Mouse (Mus musculus): ENCODE results near the gene Zbtb44.

Zbtb44 gene

DNA sequence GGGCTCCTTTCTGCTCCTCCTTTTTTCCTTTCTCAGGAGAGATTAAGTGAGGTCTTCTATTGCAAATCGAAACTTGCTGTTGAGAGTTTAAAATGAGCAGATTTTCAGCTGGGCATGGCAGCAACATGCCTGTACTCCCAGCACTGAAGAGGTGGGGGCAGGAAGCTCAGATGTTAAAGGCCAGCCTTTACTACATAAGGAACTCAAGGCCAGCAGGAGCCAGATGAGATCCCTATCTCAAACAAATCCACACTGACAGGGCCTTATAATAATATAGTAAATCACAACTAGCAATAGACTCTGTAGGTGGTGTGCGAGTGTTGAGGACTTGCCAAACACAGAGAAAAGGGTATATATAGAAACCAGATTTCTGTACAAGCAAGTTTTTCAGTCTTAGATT, 28.3 kb downstream of the Zbtb44 start:
- no peak for DNase-seq (ENCODE audit: low spot score in 2 of 2)

DNA sequence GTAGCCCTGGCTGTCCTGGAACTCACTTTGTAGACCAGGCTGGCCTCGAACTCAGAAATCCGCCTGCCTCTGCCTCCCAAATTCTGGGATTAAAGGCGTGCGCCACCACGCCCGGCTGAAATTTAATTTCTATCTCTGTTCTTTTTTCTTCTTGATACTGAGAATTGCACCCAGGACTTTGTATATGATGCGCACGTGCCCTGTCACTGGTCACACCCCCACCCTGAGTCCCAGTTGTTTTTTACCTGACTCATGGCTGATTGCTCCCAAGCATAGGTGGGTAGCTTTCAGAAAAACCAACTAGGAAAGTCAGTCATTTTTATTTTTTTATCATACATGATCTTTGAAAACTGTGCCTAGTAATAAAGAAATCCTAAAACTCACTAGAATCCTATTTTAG, 40.3 kb downstream of the Zbtb44 start:
- no peak for DNase-seq (ENCODE audit: low spot score in 2 of 2)

- no peak for DNase-seq (ENCODE audit: low spot score in 2 of 2)
Observed at GRCm38 (mm10) chr9:31072256-31072655, 41.8 kb downstream of the Zbtb44 start.

GRCm38 (mm10) chr9:31073797-31074196, 43.4 kb downstream of the Zbtb44 start:
- no peak for DNase-seq (ENCODE audit: low spot score in 2 of 2)

DNA sequence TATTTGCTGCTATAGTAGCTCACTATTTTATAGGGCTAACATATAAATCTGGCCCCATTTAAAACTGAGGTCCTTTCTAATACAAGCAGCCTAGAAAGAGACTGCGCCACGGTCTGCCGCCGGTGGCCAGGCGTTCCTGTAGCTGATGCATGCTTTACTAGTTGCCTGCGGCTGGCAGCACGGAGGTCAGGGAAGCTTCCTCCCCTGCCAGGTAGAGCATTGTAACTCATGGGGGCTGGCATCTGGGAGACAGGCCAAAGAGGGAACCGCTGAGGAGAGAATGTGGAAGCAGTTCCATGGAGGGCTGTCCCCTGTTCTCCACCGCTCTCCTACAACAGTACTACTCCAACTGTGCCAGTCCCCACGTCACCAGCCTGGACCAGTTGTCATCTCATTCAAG, 44.4 kb downstream of the Zbtb44 start:
- no peak for DNase-seq (ENCODE audit: low spot score in 2 of 2)

GRCm38 (mm10) chr9:31080726-31081125, 50.3 kb downstream of the Zbtb44 start:
- peak in 1 of 2 experiments; percentile 36 for DNase-seq (ENCODE audit: low spot score in 2 of 2)

DNA sequence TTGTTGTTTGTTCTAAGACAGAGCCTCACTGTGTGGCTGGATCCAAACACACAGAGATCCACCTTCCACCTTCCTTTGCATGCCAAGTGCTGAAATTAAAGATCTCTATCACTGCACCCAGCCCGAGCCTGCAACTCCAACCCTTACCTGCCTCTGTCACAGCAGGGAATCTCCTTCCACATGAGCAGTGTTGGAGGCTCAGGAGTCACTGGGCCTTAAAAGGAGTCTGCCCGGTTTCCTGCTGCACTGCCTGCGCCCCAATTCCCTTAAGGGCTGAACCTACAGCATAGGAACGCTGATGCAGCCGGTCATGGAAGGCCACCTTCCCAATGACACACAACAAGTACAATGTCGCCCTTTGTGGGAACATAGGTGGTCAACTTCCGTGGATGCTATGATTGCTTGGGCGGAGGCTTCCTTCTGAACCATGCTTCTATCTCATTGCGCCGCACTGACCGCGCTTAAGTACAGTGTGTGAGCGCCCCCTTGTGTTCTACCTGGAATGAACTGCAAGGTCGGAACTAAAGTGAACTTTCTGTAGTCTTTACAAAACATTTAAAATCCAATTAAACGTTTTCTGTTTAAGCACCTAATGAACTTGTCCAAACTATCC, 51.7 kb downstream of the Zbtb44 start:
- DNase-seq (ENCODE audit: low spot score in 2 of 2) = peak; percentile 58 to 81

DNA sequence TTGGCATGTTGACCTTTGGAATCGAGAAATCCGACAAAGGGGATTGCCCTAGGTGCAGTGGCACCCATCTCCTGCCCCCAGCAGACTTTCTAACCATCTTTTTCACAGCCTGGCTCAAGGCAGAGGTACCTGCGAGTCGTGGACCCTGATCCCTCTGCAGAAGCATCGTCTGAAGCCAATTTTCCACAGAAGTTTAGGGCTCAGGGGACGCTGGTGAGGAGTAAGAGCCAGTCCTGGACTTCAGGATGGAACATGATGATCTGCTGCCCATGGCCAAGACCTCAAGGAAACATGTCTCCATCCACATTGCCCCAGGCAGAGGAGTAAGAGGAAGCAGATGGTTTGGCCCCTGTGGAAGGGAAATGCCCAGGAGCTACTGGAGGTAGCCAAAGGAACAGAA, 52.3 kb downstream of the Zbtb44 start:
- peak in 1 of 2 experiments; percentile 13 for DNase-seq (ENCODE audit: low spot score in 2 of 2)

DNA sequence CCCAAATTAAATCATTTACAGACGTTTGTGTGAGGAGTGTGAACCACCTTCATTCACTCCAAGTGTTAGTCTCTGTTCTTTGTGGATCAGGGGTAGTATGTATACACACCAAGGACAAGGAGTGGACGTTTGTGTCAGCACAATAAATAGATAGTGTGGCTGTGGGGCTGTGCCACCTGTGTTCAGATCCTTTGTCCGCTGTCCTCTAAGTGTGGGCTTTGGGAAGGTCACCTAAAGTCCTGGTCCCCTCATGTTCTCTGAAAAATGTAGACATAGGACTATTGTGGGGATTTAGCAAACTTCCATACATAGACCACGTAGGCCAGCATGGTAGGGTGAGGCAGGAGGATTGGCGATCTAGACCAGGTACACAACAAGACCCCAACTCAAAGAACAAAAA, 55.1 kb downstream of the Zbtb44 start:
- DNase-seq (ENCODE audit: low spot score in 2 of 2) = peak; percentile 7 to 43

GRCm38 (mm10) chr9:31086085-31086753, 55.8 kb downstream of the Zbtb44 start:
- DNase-seq (ENCODE audit: low spot score in 2 of 2) = peak; percentile 28 to 81

- peak in 1 of 2 experiments; percentile 35 for DNase-seq (ENCODE audit: low spot score in 2 of 2)
Observed at GRCm38 (mm10) chr9:31086754-31087145, 56.3 kb downstream of the Zbtb44 start.

DNA sequence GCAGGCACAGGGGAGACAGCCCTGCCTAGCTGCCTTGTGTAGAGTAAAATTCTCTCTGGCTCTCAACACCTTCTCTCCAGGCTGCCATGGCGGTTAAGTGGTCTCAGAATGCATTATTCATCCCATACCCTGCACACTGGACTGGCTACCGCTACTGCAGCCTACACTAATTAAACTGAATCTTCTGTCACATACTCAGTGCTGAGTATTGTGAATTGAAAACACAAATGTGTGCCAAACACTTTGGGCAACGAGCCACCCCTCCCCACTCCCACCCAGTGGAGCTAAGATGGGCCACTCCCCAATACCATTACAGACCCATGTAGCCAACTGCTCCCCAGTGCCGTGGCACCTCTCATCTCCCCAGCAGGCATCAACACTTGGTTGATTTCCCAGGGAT, 57.0 kb downstream of the Zbtb44 start:
- DNase-seq (ENCODE audit: low spot score in 2 of 2) = peak in 1 of 2 experiments; percentile 15

DNA sequence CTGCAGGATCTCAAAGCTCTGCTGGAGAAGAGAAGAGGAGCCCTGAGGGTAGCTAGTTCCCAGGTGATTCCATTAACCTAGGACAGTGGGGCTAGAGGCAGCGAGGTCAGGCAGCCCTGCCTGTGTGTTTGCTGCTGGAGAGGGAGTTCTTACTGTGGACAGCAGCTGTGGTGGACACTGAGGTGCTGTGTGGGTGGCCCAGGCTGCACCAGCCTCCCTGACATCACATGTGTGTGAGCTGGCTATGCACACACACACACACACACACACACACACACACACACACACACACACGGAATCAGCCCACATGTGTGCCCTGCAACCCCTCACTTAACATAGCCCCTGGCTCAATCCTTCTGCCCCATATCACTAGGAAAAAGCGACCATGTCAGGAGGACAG, 57.7 kb downstream of the Zbtb44 start:
- peak; percentile 11 to 35 for DNase-seq (ENCODE audit: low spot score in 2 of 2)

DNA sequence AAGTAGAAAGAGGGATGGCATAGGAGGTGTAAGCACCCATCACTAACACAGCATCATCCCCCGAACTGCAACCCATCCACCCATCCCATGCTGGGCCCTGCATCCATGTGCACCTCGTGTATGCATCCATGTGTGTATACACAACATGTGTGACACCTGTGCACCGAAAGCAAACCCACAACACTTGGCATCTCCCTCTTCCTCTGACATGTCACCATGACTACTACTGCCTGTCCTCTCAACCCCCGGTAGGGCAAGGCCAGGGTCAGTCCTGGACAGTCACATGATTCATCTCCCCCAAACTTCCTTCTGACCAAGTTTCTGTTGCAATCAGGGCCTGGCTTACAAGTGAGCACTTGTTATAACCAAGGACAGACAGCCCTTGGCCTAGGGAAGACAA, 58.4 kb downstream of the Zbtb44 start:
- DNase-seq (ENCODE audit: low spot score in 2 of 2) = peak; percentile 14 to 55

DNA sequence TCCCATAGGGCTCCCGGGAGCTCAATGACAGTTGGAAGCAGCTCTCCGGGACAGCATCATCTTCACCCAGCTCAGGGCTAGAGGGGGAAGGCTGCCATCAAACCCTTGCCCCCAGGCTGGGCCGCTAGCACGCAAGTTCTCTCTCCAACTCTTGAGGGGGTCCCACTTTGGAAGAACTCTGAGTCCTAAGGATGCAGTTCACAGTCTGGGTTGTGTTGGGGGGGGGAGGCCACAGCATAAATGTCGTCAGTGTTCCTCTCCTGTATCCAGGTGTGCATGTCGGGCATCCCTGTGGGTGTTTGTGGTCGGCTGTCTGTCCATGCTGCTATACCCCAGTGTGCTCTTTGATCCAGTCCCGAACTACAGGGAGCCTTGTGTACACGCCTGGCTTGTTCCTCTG, 59.1 kb downstream of the Zbtb44 start:
- DNase-seq (ENCODE audit: low spot score in 2 of 2) = peak; percentile 11 to 56

GRCm38 (mm10) chr9:31090081-31091023, 59.9 kb downstream of the Zbtb44 start:
- DNase-seq (ENCODE audit: low spot score in 2 of 2) = peak; percentile 15 to 54

- peak; percentile 16 to 55 for DNase-seq (ENCODE audit: low spot score in 2 of 2)
Observed at GRCm38 (mm10) chr9:31091162-31091581, 60.7 kb downstream of the Zbtb44 start.

DNA sequence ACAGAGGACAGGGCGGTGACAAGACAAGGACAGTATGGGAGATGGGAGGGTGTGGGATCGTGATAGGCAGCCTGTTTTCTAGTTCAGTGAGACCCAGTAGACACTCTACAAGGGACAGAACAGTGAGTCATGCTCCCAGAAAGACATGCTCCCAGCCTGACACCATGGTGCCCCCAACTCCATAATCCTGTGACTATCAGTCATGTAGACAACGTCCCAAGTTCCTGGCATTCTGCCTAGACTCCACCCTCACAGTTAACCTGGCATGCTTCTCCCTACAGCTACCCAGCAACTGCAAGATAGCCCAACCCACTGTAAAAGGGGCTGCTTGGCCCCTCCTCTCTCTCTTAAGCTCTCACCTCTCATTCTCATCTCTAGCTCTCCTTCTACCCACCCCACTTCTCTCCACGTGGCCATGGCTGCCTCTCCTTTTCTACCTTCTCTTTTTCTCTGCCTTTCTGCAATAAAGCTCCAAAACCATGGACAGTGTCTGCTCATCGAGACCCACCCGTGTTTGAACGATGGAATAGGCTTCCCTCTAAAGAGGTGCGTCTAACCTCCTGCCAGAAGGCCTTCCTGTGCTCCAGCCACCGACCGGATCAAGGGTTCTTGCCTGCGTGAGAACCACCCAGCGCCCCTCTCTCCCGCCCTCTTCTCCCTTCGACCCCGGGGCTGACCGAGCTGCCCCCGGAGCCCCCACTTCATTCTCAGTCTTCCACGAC, 61.8 kb downstream of the Zbtb44 start:
- DNase-seq (ENCODE audit: low spot score in 2 of 2) = peak; percentile 15 to 57

DNA sequence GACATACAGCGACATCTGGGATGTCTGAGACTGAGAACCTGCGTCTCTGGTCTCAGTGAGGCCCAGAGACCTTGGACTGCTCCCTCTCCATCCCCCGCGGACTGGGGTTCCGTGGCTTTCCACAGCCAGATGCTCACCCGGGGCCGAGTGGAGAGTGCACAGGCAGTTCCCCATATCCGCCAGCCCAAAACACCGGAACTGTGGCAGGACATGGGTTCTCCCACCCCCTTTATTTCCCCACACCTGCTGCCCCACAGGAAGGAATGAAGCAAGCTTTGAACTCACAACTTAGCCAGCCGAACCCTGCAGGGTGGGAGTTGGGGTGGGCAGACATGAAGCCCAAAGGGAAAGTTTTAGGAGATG, 62.4 kb downstream of the Zbtb44 start:
- peak; percentile 15 to 57 for DNase-seq (ENCODE audit: low spot score in 2 of 2)

GRCm38 (mm10) chr9:31097088-31098082, 66.9 kb downstream of the Zbtb44 start:
- DNase-seq (ENCODE audit: low spot score in 2 of 2) = no peak

GRCm38 (mm10) chr9:31098118-31098517, 67.7 kb downstream of the Zbtb44 start:
- DNase-seq (ENCODE audit: low spot score in 2 of 2) = no peak
